Mouse (Mus musculus): Measurements from ENCODE around the gene Syt16. TPM values are rescaled to one million over a fixed set of nuclear protein-coding genes. Genes with fewer than 3 reads are reported as not detected.
A peak's percentile ranks its signal among the peaks of the same experiment; 100 is the strongest.

The Syt16 gene
- polyA plus RNA-seq, 1 experiment, result not detected

DNA sequence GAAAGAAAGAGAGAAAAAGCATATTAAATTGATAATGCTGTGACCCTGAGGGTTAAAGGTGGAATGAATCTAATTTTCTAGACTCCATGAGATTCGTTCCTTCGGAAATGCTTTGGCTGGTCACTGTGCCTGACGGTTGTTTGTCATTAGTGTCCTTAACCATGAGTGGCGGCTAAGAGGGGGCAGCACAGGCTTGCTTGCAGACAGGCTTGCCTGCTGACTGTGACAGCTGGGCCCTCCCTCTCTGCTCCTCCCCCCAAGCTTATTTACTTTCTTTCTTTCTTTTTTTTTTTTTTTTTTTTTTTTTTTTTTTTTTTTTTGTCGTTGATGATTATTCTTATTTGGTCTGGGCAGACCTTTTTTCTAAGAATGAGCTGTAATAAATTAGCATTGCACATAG lies 298.9 kb downstream of the Syt16 start:
- Histone ChIP-seq H3ac (ENCODE audit: control insufficient read depth, insufficient read length) (no peak overlapping the region), H3K36me3 (ENCODE audit: control insufficient read depth, insufficient read depth) (no peaks in the 10 kb centered on the region), H3K79me2 (ENCODE audit: control insufficient read depth, insufficient read depth) (no peaks in the 10 kb centered on the region), H3K27me3 (ENCODE audit: control insufficient read depth, insufficient read depth, insufficient read length) (no peaks in the 10 kb centered on the region), H3K4me2 (ENCODE audit: low read depth) (no peak overlapping the region), H3K4me3 (no peak overlapping the region)
- peak in 2 of 3 experiments; percentile 49 to 65 for TF ChIP-seq MYOG (IDR thresholded peaks at IDR 0.05; ENCODE audit: control insufficient read depth in 1 of 3, insufficient read depth in 1 of 3, insufficient read length in 2 of 3, low read depth in 2 of 3)
- no peak for TF ChIP-seq TCF3 (IDR thresholded peaks at IDR 0.05; ENCODE audit: insufficient read length, low read depth)
- TF ChIP-seq MYOD1 (IDR thresholded peaks at IDR 0.05; ENCODE audit: control insufficient read depth in 1 of 3, insufficient read length in 2 of 3, low read depth in 2 of 3), result peak in 2 of 3 experiments; percentile 14 to 56

DNA sequence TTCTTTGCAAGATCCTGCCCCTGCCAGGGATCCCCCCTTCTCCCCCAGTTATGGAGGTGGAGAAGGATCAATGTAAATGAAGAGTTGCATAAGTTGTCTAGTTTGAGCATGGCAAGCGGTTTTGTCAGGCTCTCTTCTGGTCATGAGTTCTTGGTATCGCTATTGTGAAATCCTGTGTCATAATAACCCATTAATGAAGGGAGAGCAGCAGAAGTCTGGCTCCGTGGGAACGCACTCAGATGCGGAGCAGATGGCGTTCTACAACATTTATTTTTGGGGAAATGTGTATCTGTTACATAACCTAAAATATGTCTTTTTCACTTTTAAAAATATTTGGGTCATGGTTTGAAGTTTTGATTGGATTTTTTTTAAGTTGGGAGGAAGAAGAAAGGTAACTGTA lies 304.1 kb downstream of the Syt16 start:
- no peak overlapping the region for H3K4me3 ChIP-seq
- no peak overlapping the region for H3K4me2 ChIP-seq (ENCODE audit: low read depth)

DNA sequence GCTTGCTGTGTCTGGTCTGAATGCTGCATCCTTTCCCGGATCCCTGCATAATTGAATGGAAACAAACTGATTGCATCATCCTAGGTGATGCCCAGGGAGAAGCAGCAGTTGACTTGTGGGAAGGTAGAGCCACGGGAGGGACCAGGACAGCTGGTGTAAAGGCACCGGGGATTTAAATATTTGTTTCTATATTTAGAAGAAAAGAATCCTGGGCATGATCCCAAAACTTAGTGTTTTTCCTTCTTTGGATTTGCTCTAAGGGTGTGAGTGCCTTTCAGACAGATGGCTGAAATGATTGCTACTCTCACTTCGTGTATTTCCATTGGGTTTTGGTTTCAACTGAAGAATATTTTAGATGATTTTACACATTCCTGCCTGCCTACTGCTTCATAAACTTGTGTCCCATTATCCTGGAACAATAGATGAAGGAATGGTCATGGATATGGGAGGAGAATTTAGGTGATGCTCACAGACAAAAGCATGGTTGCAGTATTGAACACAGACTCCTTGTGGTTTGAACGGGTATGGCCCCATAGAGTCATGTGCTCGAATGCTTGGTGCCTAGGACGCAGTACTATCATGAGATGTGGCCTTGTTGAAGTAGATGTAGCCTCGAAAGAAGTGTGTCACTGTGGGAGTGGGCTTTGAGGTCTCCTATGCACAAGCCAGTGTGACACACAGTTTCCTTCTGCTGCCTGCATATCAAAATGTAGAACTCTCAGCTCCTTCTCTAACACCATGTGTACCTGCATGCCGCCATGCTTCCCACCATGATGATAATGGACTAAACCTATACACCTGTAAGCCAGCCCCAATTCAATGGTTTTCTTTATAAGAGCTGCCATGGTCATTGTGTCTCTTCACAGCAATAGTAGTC lies 306.2 kb downstream of the Syt16 start:
- no peaks in the 10 kb centered on the region for H3K27me3 ChIP-seq (ENCODE audit: control insufficient read depth, insufficient read depth, insufficient read length)
- H3K4me2 ChIP-seq (ENCODE audit: low read depth), result peak overlapping the region; percentile 20
- no peaks in the 10 kb centered on the region for H3K79me2 ChIP-seq (ENCODE audit: control insufficient read depth, insufficient read depth)
- H3ac ChIP-seq (ENCODE audit: control insufficient read depth, insufficient read length), result no peak overlapping the region
- no peak overlapping the region for H3K4me3 ChIP-seq
- TF ChIP-seq TCF3 (IDR thresholded peaks at IDR 0.05; ENCODE audit: insufficient read length, low read depth), result no peak
- peak in 2 of 3 experiments; percentile 38 to 49 for TF ChIP-seq MYOD1 (IDR thresholded peaks at IDR 0.05; ENCODE audit: control insufficient read depth in 1 of 3, insufficient read length in 2 of 3, low read depth in 2 of 3)
- TF ChIP-seq MYOG (IDR thresholded peaks at IDR 0.05; ENCODE audit: control insufficient read depth in 1 of 3, insufficient read depth in 1 of 3, insufficient read length in 2 of 3, low read depth in 2 of 3), result peak in 1 of 3 experiments; percentile 65
- peak; percentile 66; the same call in 1 of the 2 replicates for TF ChIP-seq CEBPB (IDR thresholded peaks at IDR 0.05; ENCODE audit: insufficient read depth, poor library complexity, severe bottlenecking)
- H3K36me3 ChIP-seq (ENCODE audit: control insufficient read depth, insufficient read depth), result no peaks in the 10 kb centered on the region

More for the DNA sequence above, 304.1 kb downstream of the Syt16 start:
- H3K27me3 ChIP-seq (ENCODE audit: control insufficient read depth, insufficient read depth, insufficient read length), result no peaks in the 10 kb centered on the region
- H3K79me2 ChIP-seq (ENCODE audit: control insufficient read depth, insufficient read depth), result no peaks in the 10 kb centered on the region
- TF ChIP-seq POLR2AphosphoS2 (IDR thresholded peaks at IDR 0.05; ENCODE audit: insufficient read length, low read depth), result no peak
- TF ChIP-seq E2F4 (IDR thresholded peaks at IDR 0.05; ENCODE audit: insufficient read depth), result no peak
- TF ChIP-seq USF1 (IDR thresholded peaks at IDR 0.05; ENCODE audit: low read depth), result no peak
- no peak for TF ChIP-seq REST (IDR thresholded peaks at IDR 0.05; ENCODE audit: insufficient read depth, insufficient read length)
- no peak for TF ChIP-seq MYOG (IDR thresholded peaks at IDR 0.05; ENCODE audit: control insufficient read depth in 1 of 3, insufficient read depth in 1 of 3, insufficient read length in 2 of 3, low read depth in 2 of 3)
- TF ChIP-seq MAX (IDR thresholded peaks at IDR 0.05; ENCODE audit: low read depth), result no peak
- TF ChIP-seq CEBPB (IDR thresholded peaks at IDR 0.05; ENCODE audit: insufficient read depth, poor library complexity, severe bottlenecking), result no peak
- H3K36me3 ChIP-seq (ENCODE audit: control insufficient read depth, insufficient read depth), result no peaks in the 10 kb centered on the region
- no peak overlapping the region for H3ac ChIP-seq (ENCODE audit: control insufficient read depth, insufficient read length)

DNA sequence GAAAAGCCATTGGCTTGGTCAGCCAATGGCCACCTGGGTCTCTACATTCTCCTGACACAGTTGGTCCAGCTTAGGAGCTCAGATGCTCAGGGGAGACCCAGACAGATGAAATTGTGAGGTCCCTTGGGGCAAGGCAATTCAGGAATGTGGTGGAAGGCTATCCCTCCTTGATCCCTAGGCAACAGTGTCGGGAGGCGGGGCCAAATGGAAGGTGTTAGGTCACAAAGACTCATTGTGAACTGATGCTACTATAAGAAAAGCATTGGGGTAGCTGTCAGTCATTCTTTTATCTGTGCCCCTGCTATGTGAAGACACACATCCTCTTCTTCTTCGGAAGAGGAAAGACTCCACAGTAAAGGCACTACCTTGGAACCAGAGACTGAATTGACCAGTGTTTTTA lies 315.1 kb downstream of the Syt16 start:
- no peak for TF ChIP-seq MAX (IDR thresholded peaks at IDR 0.05; ENCODE audit: low read depth)
- TF ChIP-seq POLR2A (IDR thresholded peaks at IDR 0.05; ENCODE audit: insufficient read length, low read depth), result no peak
- no peak for TF ChIP-seq POLR2AphosphoS2 (IDR thresholded peaks at IDR 0.05; ENCODE audit: insufficient read length, low read depth)
- TF ChIP-seq REST (IDR thresholded peaks at IDR 0.05; ENCODE audit: insufficient read depth, insufficient read length), result no peak
- TF ChIP-seq TCF3 (IDR thresholded peaks at IDR 0.05; ENCODE audit: insufficient read length, low read depth), result no peak
- no peak for TF ChIP-seq MYOD1 (IDR thresholded peaks at IDR 0.05; ENCODE audit: control insufficient read depth in 1 of 3, insufficient read length in 2 of 3, low read depth in 2 of 3)
- TF ChIP-seq TCF12 (IDR thresholded peaks at IDR 0.05; ENCODE audit: insufficient read depth, poor library complexity, severe bottlenecking), result no peak
- no peak for TF ChIP-seq MYOG (IDR thresholded peaks at IDR 0.05; ENCODE audit: control insufficient read depth in 1 of 3, insufficient read depth in 1 of 3, insufficient read length in 2 of 3, low read depth in 2 of 3)
- no peak for TF ChIP-seq SRF (IDR thresholded peaks at IDR 0.05; ENCODE audit: control insufficient read depth, insufficient read length, low read depth)
- no peak for TF ChIP-seq E2F4 (IDR thresholded peaks at IDR 0.05; ENCODE audit: insufficient read depth)
- TF ChIP-seq CEBPB (IDR thresholded peaks at IDR 0.05; ENCODE audit: insufficient read depth, poor library complexity, severe bottlenecking), result no peak
- no peak for TF ChIP-seq USF1 (IDR thresholded peaks at IDR 0.05; ENCODE audit: low read depth)

DNA sequence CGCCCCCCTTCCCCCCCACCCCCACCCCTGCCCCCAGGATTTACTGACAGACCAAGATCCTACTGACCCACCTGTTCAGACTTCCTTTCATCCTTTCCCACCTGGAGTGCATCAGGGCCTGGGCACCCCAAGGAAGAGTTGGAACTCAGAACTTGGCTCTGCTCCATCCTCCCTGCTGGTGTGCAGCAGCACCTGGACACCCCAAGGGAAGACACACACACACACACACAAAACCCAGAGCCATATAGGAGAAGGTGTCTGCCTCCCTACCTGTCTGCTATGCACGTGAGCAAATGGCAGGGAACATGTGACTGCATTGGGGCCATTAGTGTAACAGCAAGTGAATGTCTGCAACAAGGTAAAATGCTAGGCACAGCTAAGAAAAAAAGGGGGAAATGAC lies 317.8 kb downstream of the Syt16 start:
- no peak overlapping the region for H3K4me2 ChIP-seq (ENCODE audit: low read depth)
- TF ChIP-seq POLR2A (IDR thresholded peaks at IDR 0.05; ENCODE audit: insufficient read length, low read depth) (no peak), USF1 (IDR thresholded peaks at IDR 0.05; ENCODE audit: low read depth) (no peak), POLR2AphosphoS2 (IDR thresholded peaks at IDR 0.05; ENCODE audit: insufficient read length, low read depth) (no peak), MYOG (IDR thresholded peaks at IDR 0.05; ENCODE audit: control insufficient read depth in 1 of 3, insufficient read depth in 1 of 3, insufficient read length in 2 of 3, low read depth in 2 of 3) (no peak), TCF12 (IDR thresholded peaks at IDR 0.05; ENCODE audit: insufficient read depth, poor library complexity, severe bottlenecking) (no peak), TCF3 (IDR thresholded peaks at IDR 0.05; ENCODE audit: insufficient read length, low read depth) (no peak), SRF (IDR thresholded peaks at IDR 0.05; ENCODE audit: control insufficient read depth, insufficient read length, low read depth) (no peak), MYOD1 (IDR thresholded peaks at IDR 0.05; ENCODE audit: control insufficient read depth in 1 of 3, insufficient read length in 2 of 3, low read depth in 2 of 3) (no peak), CEBPB (IDR thresholded peaks at IDR 0.05; ENCODE audit: insufficient read depth, poor library complexity, severe bottlenecking) (no peak), E2F4 (IDR thresholded peaks at IDR 0.05; ENCODE audit: insufficient read depth) (no peak), MAX (IDR thresholded peaks at IDR 0.05; ENCODE audit: low read depth) (no peak), REST (IDR thresholded peaks at IDR 0.05; ENCODE audit: insufficient read depth, insufficient read length) (no peak)
- H3K79me2 ChIP-seq (ENCODE audit: control insufficient read depth, insufficient read depth), result no peaks in the 10 kb centered on the region
- H3K27me3 ChIP-seq (ENCODE audit: control insufficient read depth, insufficient read depth, insufficient read length), result no peaks in the 10 kb centered on the region
- no peak overlapping the region for H3ac ChIP-seq (ENCODE audit: control insufficient read depth, insufficient read length)
- H3K4me3 ChIP-seq, result no peak overlapping the region
- no peaks in the 10 kb centered on the region for H3K36me3 ChIP-seq (ENCODE audit: control insufficient read depth, insufficient read depth)

More for the DNA sequence above, 315.1 kb downstream of the Syt16 start:
- H3K79me2 ChIP-seq (ENCODE audit: control insufficient read depth, insufficient read depth), result no peaks in the 10 kb centered on the region
- H3K4me2 ChIP-seq (ENCODE audit: low read depth), result no peak overlapping the region
- H3K27me3 ChIP-seq (ENCODE audit: control insufficient read depth, insufficient read depth, insufficient read length), result no peaks in the 10 kb centered on the region
- no peaks in the 10 kb centered on the region for H3K36me3 ChIP-seq (ENCODE audit: control insufficient read depth, insufficient read depth)
- no peak overlapping the region for H3ac ChIP-seq (ENCODE audit: control insufficient read depth, insufficient read length)
- no peak overlapping the region for H3K4me3 ChIP-seq
